Mouse (Mus musculus): ENCODE data around the gene Glb1l2. TPM values are rescaled to one million over a fixed set of nuclear protein-coding genes. Genes with fewer than 3 reads are reported as not detected.

The Glb1l2 gene
- total RNA-seq (2021): 1 to 10 TPM in 1 of 2 experiments, under 1 TPM in 1; 0.62 to 1.4 TPM
- long read RNA-seq, experiment 1: 0 reads
- long read RNA-seq, experiment 2, partial matches to known transcripts: 0 of 2 reads
- long read RNA-seq, experiment 2, other reads (novel, unspliced or antisense): 1 of 2 reads

- DNase-seq (ENCODE audit: low spot score in 2 of 2): peak; percentile 82 to 90
Measured at GRCm38 (mm10) chr9:26805935-26806666, at the start of gene Glb1l2. Glb1l2 (minus strand) TSS chr9:26806468.

- no peak for DNase-seq (ENCODE audit: low spot score in 2 of 2)
Measured at GRCm38 (mm10) chr9:26831089-26831488, 24.8 kb upstream of the Glb1l2 start.

- DNase-seq (ENCODE audit: low spot score in 2 of 2): no peak
Measured at GRCm38 (mm10) chr9:26819942-26820341, 13.7 kb upstream of the Glb1l2 start.

- DNase-seq (ENCODE audit: low spot score in 2 of 2): no peak
Measured at GRCm38 (mm10) chr9:26808735-26809134, 2.5 kb upstream of the Glb1l2 start.

GRCm38 (mm10) chr9:26804321-26804720 is 1.9 kb downstream of the Glb1l2 start:
- DNase-seq (ENCODE audit: low spot score in 2 of 2): no peak

- no peak for DNase-seq (ENCODE audit: low spot score in 2 of 2)
Measured at GRCm38 (mm10) chr9:26800357-26800756, 5.9 kb downstream of the Glb1l2 start.

GRCm38 (mm10) chr9:26798731-26799130 is 7.5 kb downstream of the Glb1l2 start:
- DNase-seq (ENCODE audit: low spot score in 2 of 2): no peak

GRCm38 (mm10) chr9:26798205-26798604 is 8.1 kb downstream of the Glb1l2 start:
- DNase-seq (ENCODE audit: low spot score in 2 of 2): no peak

- no peak for DNase-seq (ENCODE audit: low spot score in 2 of 2)
Measured at GRCm38 (mm10) chr9:26792829-26793228, 13.4 kb downstream of the Glb1l2 start.

GRCm38 (mm10) chr9:26783414-26783975 is 22.8 kb downstream of the Glb1l2 start:
- DNase-seq (ENCODE audit: low spot score in 2 of 2): peak in 1 of 2 experiments; percentile 38

GRCm38 (mm10) chr9:26778421-26778820 is 27.8 kb downstream of the Glb1l2 start:
- DNase-seq (ENCODE audit: low spot score in 2 of 2): no peak

- DNase-seq (ENCODE audit: low spot score in 2 of 2): peak; percentile 49 to 81
Measured at GRCm38 (mm10) chr9:26776122-26776902, 30.0 kb downstream of the Glb1l2 start.

GRCm38 (mm10) chr9:26775700-26776099 is 30.6 kb downstream of the Glb1l2 start:
- DNase-seq (ENCODE audit: low spot score in 2 of 2): no peak

- DNase-seq (ENCODE audit: low spot score in 2 of 2): no peak
Measured at GRCm38 (mm10) chr9:26768181-26768580, 38.1 kb downstream of the Glb1l2 start.

- DNase-seq (ENCODE audit: low spot score in 2 of 2): no peak
Measured at GRCm38 (mm10) chr9:26762477-26762876, 43.8 kb downstream of the Glb1l2 start.

GRCm38 (mm10) chr9:26760576-26760975 is 45.7 kb downstream of the Glb1l2 start:
- no peak for DNase-seq (ENCODE audit: low spot score in 2 of 2)

- DNase-seq (ENCODE audit: low spot score in 2 of 2): peak; percentile 72 to 79
Measured at GRCm38 (mm10) chr9:26760081-26760480, 46.2 kb downstream of the Glb1l2 start.

GRCm38 (mm10) chr9:26748893-26749292 is 57.4 kb downstream of the Glb1l2 start:
- no peak for DNase-seq (ENCODE audit: low spot score in 2 of 2)

- DNase-seq (ENCODE audit: low spot score in 2 of 2): no peak
Measured at GRCm38 (mm10) chr9:26747121-26747520, 59.1 kb downstream of the Glb1l2 start.

GRCm38 (mm10) chr9:26742817-26743216 is 63.5 kb downstream of the Glb1l2 start:
- no peak for DNase-seq (ENCODE audit: low spot score in 2 of 2)

GRCm38 (mm10) chr9:26737116-26737515 is 69.2 kb downstream of the Glb1l2 start:
- no peak for DNase-seq (ENCODE audit: low spot score in 2 of 2)

GRCm38 (mm10) chr9:26733986-26734385 is 72.3 kb downstream of the Glb1l2 start:
- DNase-seq (ENCODE audit: low spot score in 2 of 2): peak; percentile 39 to 47
